Mouse (Mus musculus) thymus, postnatal 4 days (tissue): ENCODE data around the gene Tekt5.

Experiments
- DNase-seq: peaks from one replicate; pipeline ENCODE4 v3.0.0; 2021

The Tekt5 gene

GRCm38 (mm10) chr16:10394699-10395540, at the start of gene Tekt5:
Gene Tekt5 (minus strand): TSS chr16:10395490.
- DNase-seq, result peak; percentile 74

GRCm38 (mm10) chr16:10443723-10444122, 48.4 kb upstream of the Tekt5 start:
- no peak for DNase-seq

GRCm38 (mm10) chr16:10441761-10442160, 46.5 kb upstream of the Tekt5 start:
- no peak for DNase-seq

GRCm38 (mm10) chr16:10441328-10441727, 46.0 kb upstream of the Tekt5 start:
- DNase-seq, result no peak

- DNase-seq, result no peak
These were observed 42.8 kb upstream of the Tekt5 start for GRCm38 (mm10) chr16:10438055-10438454.

- no peak for DNase-seq
These were observed 40.9 kb upstream of the Tekt5 start for GRCm38 (mm10) chr16:10436166-10436565.

- no peak for DNase-seq
These were observed 38.1 kb upstream of the Tekt5 start for GRCm38 (mm10) chr16:10433344-10433743.

GRCm38 (mm10) chr16:10432387-10432786, 37.1 kb upstream of the Tekt5 start:
- DNase-seq, result no peak

- DNase-seq, result no peak
These were observed 36.6 kb upstream of the Tekt5 start for GRCm38 (mm10) chr16:10431911-10432310.

- no peak for DNase-seq
These were observed 25.3 kb upstream of the Tekt5 start for GRCm38 (mm10) chr16:10420447-10421054.

GRCm38 (mm10) chr16:10417723-10418259, 22.5 kb upstream of the Tekt5 start:
- no peak for DNase-seq

GRCm38 (mm10) chr16:10416866-10417265, 21.6 kb upstream of the Tekt5 start:
- peak; percentile 53 for DNase-seq

GRCm38 (mm10) chr16:10415976-10416375, 20.7 kb upstream of the Tekt5 start:
- peak; percentile 41 for DNase-seq

- peak; percentile 90 for DNase-seq
These were observed 16.8 kb upstream of the Tekt5 start, which contains the start of gene Nubp1 for GRCm38 (mm10) chr16:10411764-10412746. Gene Nubp1 (plus strand): TSS chr16:10411948.

GRCm38 (mm10) chr16:10399160-10399559, 3.9 kb upstream of the Tekt5 start:
- DNase-seq, result peak; percentile 90

GRCm38 (mm10) chr16:10398755-10399154, 3.5 kb upstream of the Tekt5 start:
- no peak for DNase-seq

- peak; percentile 36 for DNase-seq
These were observed 2.7 kb downstream of the Tekt5 start for GRCm38 (mm10) chr16:10392587-10392986.

GRCm38 (mm10) chr16:10388634-10389365, 6.5 kb downstream of the Tekt5 start:
- no peak for DNase-seq

- DNase-seq, result no peak
These were observed 10.0 kb downstream of the Tekt5 start for GRCm38 (mm10) chr16:10385261-10385660.

- DNase-seq, result no peak
These were observed 10.7 kb downstream of the Tekt5 start for GRCm38 (mm10) chr16:10384544-10384943.

- DNase-seq, result peak; percentile 50
These were observed 11.2 kb downstream of the Tekt5 start for GRCm38 (mm10) chr16:10384060-10384497.

GRCm38 (mm10) chr16:10379531-10379930, 15.8 kb downstream of the Tekt5 start:
- DNase-seq, result no peak
